Mouse (Mus musculus): Measurements from ENCODE around the gene Emcn. TPM values are rescaled to one million over a fixed set of nuclear protein-coding genes. Genes with fewer than 3 reads are reported as not detected.

Gene Emcn
- 10 to 100 TPM; 26.3 to 27.4 TPM for total RNA-seq (2021)
- long read RNA-seq, experiment 1, transcript Emcn-202 (12 exons, 2,588 nt), result major isoform, 12 of 16 reads
- long read RNA-seq, experiment 1, partial matches to known transcripts, result 2 of 16 reads
- long read RNA-seq, experiment 1, other reads (novel, unspliced or antisense), result 1 of 16 reads
- long read RNA-seq, experiment 2, transcript Emcn-202 (12 exons, 2,588 nt), result major isoform, 13 of 16 reads
- long read RNA-seq, experiment 2, partial matches to known transcripts, result 0 of 16 reads
- long read RNA-seq, experiment 2, other reads (novel, unspliced or antisense), result 1 of 16 reads

DNA sequence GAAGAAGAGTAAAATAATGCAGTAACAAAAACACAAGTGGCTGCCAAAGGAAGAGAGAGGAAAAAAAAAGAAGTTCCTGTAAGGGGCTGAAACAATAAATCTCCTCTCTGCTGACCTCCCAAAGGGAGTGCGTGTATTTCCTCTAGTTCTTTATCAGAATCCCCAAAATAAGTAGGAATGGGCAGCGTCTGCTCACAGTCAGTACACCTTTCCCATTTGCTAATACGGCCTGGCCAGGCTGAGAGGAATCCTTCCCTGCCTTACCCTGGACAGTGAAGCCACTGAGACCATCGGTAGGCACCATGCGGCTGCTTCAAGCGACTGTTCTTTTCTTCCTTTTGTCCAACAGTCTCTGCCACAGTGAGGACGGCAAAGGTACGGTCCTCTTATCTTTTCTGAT, at the start of gene Emcn:
Emcn (plus strand) TSS at position 130 of the 400 bp plus-strand sequence.
- no peak for DNase-seq (ENCODE audit: low spot score in 2 of 2)

- no peak for DNase-seq (ENCODE audit: low spot score in 2 of 2)
These were observed 47.7 kb upstream of the Emcn start for GRCm38 (mm10) chr3:137293174-137293591.

DNA sequence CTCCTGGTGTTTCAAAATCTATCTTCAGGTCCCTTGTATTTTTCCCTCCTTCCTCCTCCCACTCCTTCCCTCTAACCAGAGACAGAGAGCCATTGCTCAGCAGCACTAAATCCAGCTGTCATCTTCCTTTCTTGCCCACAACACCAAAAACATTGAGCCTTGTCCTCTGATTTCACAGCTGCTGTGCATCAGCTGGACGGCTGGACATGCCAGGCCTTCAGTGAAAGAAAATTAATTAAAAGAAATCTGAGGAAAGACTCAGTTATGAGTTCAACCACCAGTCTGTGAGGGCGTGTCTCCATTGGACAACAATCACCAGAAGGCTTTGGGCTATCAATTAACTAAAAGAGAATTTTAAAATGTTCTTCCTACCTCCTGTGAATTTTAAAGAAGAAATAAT, 42.6 kb upstream of the Emcn start:
- no peak for DNase-seq (ENCODE audit: low spot score in 2 of 2)

- DNase-seq (ENCODE audit: low spot score in 2 of 2), result no peak
These were observed 40.7 kb upstream of the Emcn start for GRCm38 (mm10) chr3:137300210-137300609.

DNA sequence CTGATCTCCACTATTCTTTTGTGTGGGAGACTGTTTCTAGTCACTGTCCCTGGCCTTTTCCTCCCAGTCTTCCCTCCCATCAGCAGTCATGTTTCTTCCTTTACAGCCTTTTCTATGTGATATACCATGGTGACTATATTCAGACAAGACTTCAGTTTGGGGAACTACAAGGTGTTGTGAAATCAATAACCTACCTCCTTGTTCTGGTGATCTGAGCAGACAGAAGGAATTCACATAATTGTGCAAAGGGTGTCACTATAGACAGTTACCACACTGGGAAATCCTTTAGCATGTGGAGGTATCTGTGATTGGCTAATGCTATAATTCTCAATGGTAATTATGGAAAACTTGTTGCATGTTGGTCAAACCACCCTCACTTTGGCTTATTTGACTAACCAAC, 39.7 kb upstream of the Emcn start:
- DNase-seq (ENCODE audit: low spot score in 2 of 2), result no peak

- no peak for DNase-seq (ENCODE audit: low spot score in 2 of 2)
These were observed 38.1 kb upstream of the Emcn start for GRCm38 (mm10) chr3:137302804-137303203.

GRCm38 (mm10) chr3:137309959-137310358, 30.9 kb upstream of the Emcn start:
- no peak for DNase-seq (ENCODE audit: low spot score in 2 of 2)

- DNase-seq (ENCODE audit: low spot score in 2 of 2), result no peak
These were observed 28.3 kb upstream of the Emcn start for GRCm38 (mm10) chr3:137312540-137312939.

DNA sequence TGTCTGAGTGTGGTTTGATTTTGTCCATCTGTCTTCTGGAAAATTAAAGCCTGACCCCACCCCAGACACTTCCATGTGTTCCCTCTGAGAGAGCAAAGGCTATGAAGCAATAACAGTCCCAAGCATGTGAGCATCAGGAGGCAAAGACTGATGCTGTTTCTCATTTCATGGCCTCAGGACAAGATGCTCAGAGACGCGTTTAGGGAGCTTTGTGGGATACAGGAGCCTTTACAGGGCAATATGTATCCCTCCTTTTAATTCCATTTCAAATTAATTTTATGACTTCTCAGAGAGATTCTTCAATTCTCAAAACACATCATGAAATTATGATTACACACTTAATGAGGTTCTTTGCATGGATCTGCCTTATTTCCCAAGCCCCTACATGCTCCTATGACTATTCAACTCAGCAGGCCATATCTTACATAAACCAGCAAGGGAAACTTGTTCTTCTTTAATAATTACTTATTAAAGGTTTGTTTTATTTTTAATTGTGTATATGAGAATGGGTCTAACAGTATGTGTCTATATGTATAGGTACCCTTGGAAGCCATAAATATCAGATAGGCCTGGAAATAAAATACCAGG, 27.0 kb upstream of the Emcn start:
- DNase-seq (ENCODE audit: low spot score in 2 of 2), result no peak

DNA sequence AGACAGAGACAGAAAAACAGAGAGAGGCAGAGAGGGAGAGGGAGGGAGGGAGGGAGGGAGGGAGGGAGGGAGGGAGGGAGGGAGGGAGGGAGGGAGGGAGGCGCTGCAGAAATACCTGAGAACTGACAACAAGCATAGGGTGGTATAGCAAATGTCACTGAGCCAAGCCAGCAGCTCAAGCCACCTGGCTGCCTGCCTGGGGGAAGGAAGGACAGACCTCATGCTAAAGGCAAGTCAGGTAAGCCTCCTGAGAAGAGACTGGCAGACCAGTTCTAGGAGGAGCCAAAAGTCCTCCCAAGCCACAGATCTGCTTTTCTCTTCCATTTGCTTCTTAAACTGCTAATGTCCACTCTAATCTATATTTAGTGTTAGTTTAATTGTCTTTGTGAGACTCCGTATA, 22.5 kb upstream of the Emcn start:
- DNase-seq (ENCODE audit: low spot score in 2 of 2), result no peak

DNA sequence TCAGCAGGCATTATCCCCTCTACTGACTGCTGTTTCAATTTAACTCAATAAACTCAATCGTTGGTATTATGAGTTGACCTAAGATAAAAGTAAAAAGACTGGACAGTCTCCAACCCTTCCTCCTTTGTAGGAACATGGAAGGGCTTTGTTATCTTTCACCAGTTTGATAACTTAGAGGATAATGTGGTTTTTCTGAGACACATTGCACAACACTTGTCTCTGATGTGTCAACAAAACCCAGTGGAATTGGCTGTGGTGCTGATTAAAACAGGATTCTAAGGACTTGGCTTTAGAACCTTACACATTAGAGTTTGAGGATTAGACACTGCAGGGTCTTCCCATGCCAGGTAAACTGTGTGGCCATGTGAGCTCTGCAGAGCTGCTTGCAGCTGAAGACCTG, 20.9 kb upstream of the Emcn start:
- DNase-seq (ENCODE audit: low spot score in 2 of 2), result no peak

- DNase-seq (ENCODE audit: low spot score in 2 of 2), result no peak
These were observed 18.6 kb upstream of the Emcn start for GRCm38 (mm10) chr3:137322304-137322703.

GRCm38 (mm10) chr3:137329898-137330297, 11.0 kb upstream of the Emcn start:
- no peak for DNase-seq (ENCODE audit: low spot score in 2 of 2)

- DNase-seq (ENCODE audit: low spot score in 2 of 2), result no peak
These were observed 9.9 kb upstream of the Emcn start for GRCm38 (mm10) chr3:137330950-137331349.

DNA sequence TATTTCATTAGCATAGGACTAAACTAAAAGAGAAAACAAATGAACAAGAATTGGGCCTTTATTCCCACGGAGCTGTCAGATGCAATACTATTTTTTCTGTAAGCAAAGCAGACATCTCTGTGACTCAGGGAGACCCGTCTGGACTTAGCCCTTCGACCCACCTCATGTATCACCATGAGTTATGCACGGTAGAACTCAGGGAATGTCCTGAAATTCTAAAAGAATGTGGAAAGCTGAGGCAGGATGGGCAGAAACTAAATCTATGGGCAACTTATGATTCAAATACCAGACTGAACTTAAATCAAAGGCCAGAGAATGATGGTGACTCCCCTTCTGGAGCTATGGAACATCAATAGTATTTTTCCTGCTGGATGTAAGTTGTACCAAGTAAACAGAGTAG, 8.3 kb upstream of the Emcn start:
- no peak for DNase-seq (ENCODE audit: low spot score in 2 of 2)

GRCm38 (mm10) chr3:137335957-137336356, 4.9 kb upstream of the Emcn start:
- DNase-seq (ENCODE audit: low spot score in 2 of 2), result no peak

GRCm38 (mm10) chr3:137343446-137343845, 2.6 kb downstream of the Emcn start:
- no peak for DNase-seq (ENCODE audit: low spot score in 2 of 2)

GRCm38 (mm10) chr3:137351882-137352281, 11.0 kb downstream of the Emcn start:
- no peak for DNase-seq (ENCODE audit: low spot score in 2 of 2)

- no peak for DNase-seq (ENCODE audit: low spot score in 2 of 2)
These were observed 15.8 kb downstream of the Emcn start for GRCm38 (mm10) chr3:137356697-137357096.

- no peak for DNase-seq (ENCODE audit: low spot score in 2 of 2)
These were observed 26.4 kb downstream of the Emcn start for GRCm38 (mm10) chr3:137367123-137367825.

GRCm38 (mm10) chr3:137367826-137368325, 27.0 kb downstream of the Emcn start:
- DNase-seq (ENCODE audit: low spot score in 2 of 2), result no peak

DNA sequence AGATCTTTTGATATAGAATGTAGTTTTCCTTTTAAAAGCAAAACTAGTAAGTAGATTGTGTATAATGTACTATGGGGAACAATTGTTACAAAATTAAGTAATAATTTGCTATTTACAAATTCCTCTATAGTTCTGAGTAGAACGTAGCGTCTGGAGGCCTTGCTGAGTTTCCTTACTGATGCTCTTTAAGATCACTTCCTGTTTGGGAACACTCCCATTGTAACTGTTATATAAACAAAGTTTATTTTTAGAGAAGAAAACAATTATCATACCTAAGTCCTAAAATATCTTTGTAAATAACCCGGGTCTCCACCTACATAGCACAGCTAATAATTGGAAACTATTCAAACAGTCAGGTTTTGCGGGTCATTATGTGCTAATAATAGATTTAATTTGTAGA, 32.0 kb downstream of the Emcn start:
- DNase-seq (ENCODE audit: low spot score in 2 of 2), result no peak

All from gastrocnemius, postnatal 4 days (tissue).